Mouse (Mus musculus) olfactory bulb, adult 2 months (tissue): Measurements from ENCODE around the gene Nadk. TPM values are rescaled to one million over a fixed set of nuclear protein-coding genes. Genes with fewer than 3 reads are reported as not detected.

Experiments
- H3K27ac ChIP-seq: fragments of 200-500 bp; 2 replicates; pipeline ENCODE4 v1.5.1; 2012; ENCODE audit warnings: low read depth, low read length; ENCODE audit not compliant: insufficient read depth
- H3K4me1 ChIP-seq: fragments of 200-500 bp; 2 replicates; pipeline ENCODE4 v1.6.1; 2012; ENCODE audit warnings: low read length; ENCODE audit not compliant: control insufficient read depth, insufficient read depth
- H3K4me3 ChIP-seq: fragments of 200-500 bp; 2 replicates; pipeline ENCODE4 v1.5.1; 2012; ENCODE audit warnings: mild to moderate bottlenecking, low read depth, low read length, moderate library complexity; ENCODE audit not compliant: insufficient read depth
- CTCF ChIP-seq: fragments of 200-500 bp; IDR thresholded peaks from 2 replicates; pipeline ENCODE4 v1.5.1; 2012; ENCODE audit warnings: low read depth, mild to moderate bottlenecking, low read length, moderate library complexity; ENCODE audit not compliant: insufficient read depth
- POLR2A ChIP-seq: fragments of 200-500 bp; IDR thresholded peaks from 2 replicates; pipeline ENCODE4 v1.6.1; 2012; ENCODE audit warnings: mild to moderate bottlenecking, low read depth, low read length, moderate library complexity; ENCODE audit not compliant: insufficient read depth
- WGBS: fragments of 180-500 bp; shearing (Covaris S2); methylation state at CpG from one replicate; pipeline ENCODE4 v1.1.7; 2018; 5-methylcytosine and 5-hydroxymethylcytosine counted together
- polyA plus RNA-seq: library from polyadenylated mRNA; stranded (reverse); fragments of >200 nt; gene quantifications from 2 replicates; pipeline ENCODE4 v1.2.4, GENCODE M21; 2012; ENCODE audit warnings: low replicate concordance; ENCODE audit not compliant: missing spikeins, insufficient read depth, insufficient read length

Nadk gene
- polyA plus RNA-seq, 1 experiment, result not detected

DNA sequence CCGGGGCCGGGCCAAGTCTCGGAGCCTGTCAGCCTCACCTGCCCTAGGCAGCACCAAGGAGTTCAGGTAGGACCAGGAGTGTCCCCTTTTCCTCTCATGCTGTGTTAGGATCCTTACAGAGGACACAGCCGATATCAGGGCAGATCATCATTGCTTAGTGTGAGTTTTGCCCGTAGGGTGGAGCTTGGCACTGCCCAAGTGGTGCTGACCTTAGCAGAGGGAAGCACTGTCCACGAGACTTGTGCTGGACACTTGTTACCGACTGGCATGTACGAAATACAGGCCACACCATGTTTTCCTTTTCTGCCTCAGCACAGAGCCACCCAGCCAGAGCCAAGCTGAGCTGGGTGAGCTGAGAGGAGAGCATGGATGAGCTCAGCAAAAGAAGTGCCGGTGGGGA lies 15.0 kb downstream of the Nadk start:
- WGBS, result 89% methylated on average over 9 of the region's 9 CpGs

DNA sequence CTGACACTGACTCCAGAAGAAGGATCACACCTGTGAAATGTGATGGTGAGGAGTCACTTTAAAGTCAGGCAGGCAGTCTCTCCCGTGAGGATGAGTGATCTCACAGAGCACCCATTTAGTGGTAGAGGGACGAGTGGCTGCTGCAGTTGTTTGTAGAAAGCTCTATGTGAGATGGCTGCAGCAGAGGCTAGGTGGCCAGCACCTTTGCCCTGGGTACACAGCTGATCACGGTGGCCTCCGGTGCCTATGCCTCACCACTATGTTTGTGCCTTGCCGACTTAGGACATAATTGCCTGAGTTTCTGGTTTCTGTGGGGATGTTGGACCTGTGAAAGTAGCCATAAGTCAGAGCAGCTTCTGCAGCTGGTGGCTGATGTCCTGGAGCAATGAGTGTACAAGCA lies 15.6 kb downstream of the Nadk start:
- TF ChIP-seq POLR2A, result no peak
- TF ChIP-seq CTCF, result no peak
- no peak overlapping the region for H3K4me3 ChIP-seq
- H3K27ac ChIP-seq, result no peak overlapping the region
- 87% methylated on average over 5 of the region's 5 CpGs for WGBS
- 0 out of 2 replicates have a peak, but pooled peaks cover 2% of the 10 kb centered on the region for H3K4me1 ChIP-seq

More for the DNA sequence above, 15.0 kb downstream of the Nadk start:
- no peak overlapping the region for H3K4me3 ChIP-seq
- no peak overlapping the region for H3K27ac ChIP-seq
- no peak for TF ChIP-seq POLR2A
- TF ChIP-seq CTCF, result no peak
- H3K4me1 ChIP-seq, result 0 out of 2 replicates have a peak, but pooled peaks cover 2% of the 10 kb centered on the region

DNA sequence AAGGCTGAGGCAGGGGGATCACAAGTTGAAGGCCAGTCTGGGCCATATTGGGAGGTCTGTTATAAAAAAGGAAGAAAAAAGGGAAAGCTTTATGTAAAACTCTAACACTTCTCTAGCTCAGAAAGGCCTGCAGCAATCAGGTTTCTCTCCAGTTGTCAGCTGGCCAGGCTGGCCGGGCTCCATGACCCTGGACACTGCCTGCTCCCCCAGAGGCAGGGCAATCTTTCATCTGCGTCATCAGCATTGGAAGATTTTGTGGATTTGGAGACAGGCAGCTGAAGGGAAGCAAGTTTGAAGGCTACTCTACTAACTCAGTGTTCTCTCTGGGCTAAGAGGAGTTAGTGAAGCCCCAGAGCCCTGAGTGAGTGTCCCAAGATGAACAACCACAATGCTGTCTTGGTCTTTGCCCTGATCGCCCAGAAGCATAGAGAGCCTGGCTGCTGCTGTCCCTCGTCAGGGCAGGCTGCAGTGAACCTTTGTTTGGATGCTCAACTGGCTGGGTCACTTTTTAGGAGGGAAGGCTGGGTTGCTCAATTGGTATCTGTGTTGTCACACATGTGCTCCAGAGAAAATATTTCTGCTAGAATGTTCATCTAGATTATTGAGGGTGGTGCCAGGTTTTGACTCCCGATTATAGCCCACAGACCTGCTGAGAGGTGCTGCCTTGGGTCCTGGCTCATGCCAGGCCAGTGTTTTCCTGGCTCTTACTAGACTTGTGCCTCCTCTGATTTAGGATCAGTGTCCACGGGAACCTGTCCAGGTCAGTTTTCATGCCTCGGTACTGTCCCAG lies 16.4 kb downstream of the Nadk start:
- Histone ChIP-seq H3K4me3 (no peak overlapping the region), H3K27ac (no peak overlapping the region), H3K4me1 (no peaks in the 10 kb centered on the region)
- TF ChIP-seq CTCF, result no peak
- TF ChIP-seq POLR2A, result no peak
- 79% methylated on average over 7 of the region's 7 CpGs for WGBS

GRCm38 (mm10) chr4:155580420-155580819 lies 18.2 kb downstream of the Nadk start:
- H3K27ac ChIP-seq, result no peak overlapping the region
- no peak overlapping the region for H3K4me3 ChIP-seq
- WGBS, result 9% methylated on average over 1 of the region's 1 CpGs
- H3K4me1 ChIP-seq, result no peaks in the 10 kb centered on the region
- TF ChIP-seq CTCF, result peak; percentile 70
- no peak for TF ChIP-seq POLR2A

DNA sequence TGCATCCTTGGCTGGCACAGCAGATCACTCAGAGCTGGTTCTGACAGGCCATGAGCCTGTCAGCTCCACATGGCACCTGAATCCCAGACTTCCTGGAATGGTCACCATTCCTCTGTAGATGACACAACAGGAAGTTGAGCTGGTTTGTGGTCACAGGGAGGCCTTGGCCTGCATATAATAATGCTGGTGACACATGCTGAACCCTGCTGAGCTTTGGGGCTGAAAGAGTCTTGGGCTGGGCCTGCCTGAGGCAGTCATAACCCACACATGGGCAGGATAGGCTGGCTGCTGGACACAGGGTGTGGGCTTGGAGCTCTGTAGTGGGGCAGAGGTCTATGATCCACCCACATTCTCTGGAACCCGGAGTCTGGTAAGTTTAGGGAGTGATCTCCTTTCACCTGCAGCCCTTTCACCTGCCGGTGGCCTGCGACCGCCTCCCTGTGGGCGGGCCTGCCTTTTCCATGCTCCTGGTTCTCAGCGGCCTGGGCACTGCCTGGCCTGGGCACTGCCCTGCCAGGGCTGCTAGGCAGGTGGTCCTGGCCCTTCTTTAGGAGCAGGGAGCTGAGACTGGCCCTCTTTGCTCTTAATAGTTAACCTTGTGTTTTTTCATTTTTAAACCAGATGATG lies 20.2 kb downstream of the Nadk start:
- WGBS, result 88% methylated on average over 6 of the region's 6 CpGs
- TF ChIP-seq CTCF (no peak), POLR2A (no peak)

GRCm38 (mm10) chr4:155589356-155589755 lies 27.2 kb downstream of the Nadk start:
- no peak overlapping the region for H3K4me3 ChIP-seq
- TF ChIP-seq CTCF (no peak), POLR2A (no peak)
- WGBS, result 86% methylated on average over 5 of the region's 5 CpGs
- H3K4me1 ChIP-seq, result no peaks in the 10 kb centered on the region
- H3K27ac ChIP-seq, result no peak overlapping the region

More for the DNA sequence above, 20.2 kb downstream of the Nadk start:
- Histone ChIP-seq H3K27ac (no peak overlapping the region), H3K4me1 (no peaks in the 10 kb centered on the region), H3K4me3 (no peak overlapping the region)

DNA sequence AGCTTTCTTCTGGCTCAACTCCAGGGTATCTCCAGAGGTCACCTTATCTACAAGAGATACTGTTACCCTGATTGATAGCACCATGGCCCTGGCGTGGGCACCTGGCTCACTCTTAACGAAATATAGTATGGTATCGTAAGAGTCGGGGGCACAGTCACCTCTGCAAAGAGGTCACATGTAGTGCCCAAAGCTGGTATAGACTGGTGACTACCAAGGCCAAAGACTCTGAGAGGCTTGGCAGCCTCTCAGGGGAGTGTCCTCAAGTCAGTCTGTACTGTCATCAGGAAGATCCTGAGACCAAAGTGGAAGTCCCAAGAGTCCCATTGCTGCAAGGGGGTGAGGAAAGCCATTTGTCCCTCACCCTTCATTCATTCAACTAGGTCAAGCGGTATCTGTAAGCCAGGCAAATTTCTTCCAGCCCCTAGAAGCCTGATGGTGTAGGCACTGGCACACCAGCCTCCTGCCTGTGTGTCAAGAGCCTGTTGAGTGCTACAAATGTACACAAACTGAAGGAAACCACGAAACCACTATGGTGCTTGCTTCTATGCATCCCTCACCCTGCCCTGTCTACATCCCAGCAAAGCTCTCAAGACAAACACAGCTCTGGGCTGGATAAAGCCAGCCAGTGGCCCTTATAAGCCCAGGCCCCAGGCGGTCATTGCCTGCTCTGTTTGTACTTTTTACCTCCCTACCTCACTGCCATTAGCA lies 29.0 kb downstream of the Nadk start:
- Histone ChIP-seq H3K27ac (no peak overlapping the region), H3K4me1 (no peaks in the 10 kb centered on the region), H3K4me3 (no peak overlapping the region)
- WGBS, result 90% methylated on average over 7 of the region's 7 CpGs
- TF ChIP-seq CTCF (no peak), POLR2A (no peak)

DNA sequence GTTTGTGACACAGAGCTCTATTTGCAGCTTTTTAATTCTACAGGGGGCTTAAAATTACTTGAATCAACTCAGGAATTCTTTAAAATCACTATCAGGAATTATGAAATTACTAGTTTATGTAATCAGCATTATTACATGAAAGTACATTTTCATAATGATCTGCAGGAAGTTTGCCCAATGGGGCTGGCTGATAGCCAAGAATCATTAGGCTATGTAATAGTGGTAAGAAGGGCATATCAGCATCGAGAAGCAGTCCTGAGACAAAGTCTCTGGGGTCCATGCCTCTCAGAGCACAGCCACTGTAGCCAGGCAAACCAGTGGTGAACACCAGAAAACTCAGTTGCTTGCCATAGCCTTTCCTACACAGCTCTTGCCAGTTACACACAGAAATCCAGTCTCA lies 31.6 kb downstream of the Nadk start:
- WGBS, result 19% methylated on average over 1 of the region's 1 CpGs

DNA sequence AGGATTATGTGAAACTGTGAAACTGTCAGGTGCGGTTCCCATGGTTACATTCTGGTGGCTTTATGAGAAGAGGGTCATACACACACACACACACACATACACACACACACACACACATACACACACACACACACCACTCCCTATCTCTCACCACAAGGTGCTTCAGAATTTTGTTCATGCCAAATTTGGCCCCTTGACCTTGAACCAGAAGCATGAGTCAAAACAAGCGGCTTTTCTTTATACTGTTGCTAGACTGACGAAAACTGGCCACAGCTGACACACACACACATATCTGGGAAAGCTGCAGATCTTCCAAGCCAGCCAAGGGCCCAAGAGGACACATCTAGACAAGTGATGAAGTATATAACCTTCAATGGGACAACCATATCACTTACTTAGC lies 33.6 kb downstream of the Nadk start:
- H3K27ac ChIP-seq, result no peak overlapping the region
- TF ChIP-seq CTCF, result no peak
- no peak for TF ChIP-seq POLR2A
- no peaks in the 10 kb centered on the region for H3K4me1 ChIP-seq
- WGBS, result 88% methylated on average over 3 of the region's 3 CpGs
- no peak overlapping the region for H3K4me3 ChIP-seq

More for the DNA sequence above, 31.6 kb downstream of the Nadk start:
- H3K27ac ChIP-seq, result no peak overlapping the region
- TF ChIP-seq CTCF (no peak), POLR2A (no peak)
- no peaks in the 10 kb centered on the region for H3K4me1 ChIP-seq
- no peak overlapping the region for H3K4me3 ChIP-seq
